Mouse (Mus musculus) heart, embryonic 10.5 days (tissue): ENCODE results near the gene Fibp. TPM values are rescaled to one million over a fixed set of nuclear protein-coding genes. Genes with fewer than 3 reads are reported as not detected.
"Not testable (repeated sequence)": the region's sequence is repeated elsewhere in the genome, so short reads cannot be mapped to it uniquely, and the experiment has no call there.

Source experiments
- DNase-seq: peaks from one replicate; pipeline ENCODE4 v3.0.0-alpha.2; 2017; ENCODE audit warnings: low spot score
- H3K27ac ChIP-seq: fragments of 300-500 bp; sonication (generic); 2 replicates; pipeline ENCODE4 v1.5.1; 2016; ENCODE audit warnings: mild to moderate bottlenecking
- H3K27me3 ChIP-seq: fragments of 300-500 bp; sonication (generic); 2 replicates; pipeline ENCODE4 v1.6.1; 2016; ENCODE audit warnings: mild to moderate bottlenecking; ENCODE audit not compliant: poor library complexity, insufficient read depth, severe bottlenecking
- H3K36me3 ChIP-seq: fragments of 300-500 bp; sonication (generic); 2 replicates; pipeline ENCODE4 v1.6.1; 2016; ENCODE audit warnings: mild to moderate bottlenecking, moderate library complexity
- H3K4me1 ChIP-seq: fragments of 300-500 bp; sonication (generic); 2 replicates; pipeline ENCODE4 v1.6.1; 2016; ENCODE audit warnings: mild to moderate bottlenecking
- H3K4me3 ChIP-seq: fragments of 300-500 bp; sonication (generic); 2 replicates; pipeline ENCODE4 v1.5.1; 2016; ENCODE audit warnings: mild to moderate bottlenecking, moderate library complexity
- H3K9me3 ChIP-seq: fragments of 300-500 bp; sonication (generic); 2 replicates; pipeline ENCODE4 v1.6.1; 2016; ENCODE audit warnings: mild to moderate bottlenecking, moderate library complexity
- WGBS: fragments of 180-500 bp; shearing (Covaris S2); methylation state at CpG from one replicate; pipeline ENCODE4 v1.1.7; 2016; 5-methylcytosine and 5-hydroxymethylcytosine counted together
- polyA plus RNA-seq: library from polyadenylated mRNA; unstranded; fragments of >200 nt; fragmentation: Nextera tagmentation; extraction: Ambion mirVana; gene quantifications from 2 replicates; pipeline ENCODE4 v1.2.1, GENCODE M21; 2016

The Fibp gene
- polyA plus RNA-seq, 1 experiment from 2014 or later: 87.9 TPM

- DNase-seq: peak; percentile 100
- Histone ChIP-seq H3K9me3 (no peaks in the 10 kb centered on the region), H3K36me3 (peaks cover 50% of the 10 kb centered on the region), H3K4me3 (peak overlapping the region; percentile 68), H3K27ac (peak overlapping the region; percentile 97), H3K4me1 (peaks cover 43% of the 10 kb centered on the region), H3K27me3 (no peaks in the 10 kb centered on the region)
- under 1% methylated on average over 26 of the region's 26 CpGs for WGBS
These were observed 28.6 kb downstream of the Fibp start for GRCm38 (mm10) chr19:5488878-5489571.

DNA sequence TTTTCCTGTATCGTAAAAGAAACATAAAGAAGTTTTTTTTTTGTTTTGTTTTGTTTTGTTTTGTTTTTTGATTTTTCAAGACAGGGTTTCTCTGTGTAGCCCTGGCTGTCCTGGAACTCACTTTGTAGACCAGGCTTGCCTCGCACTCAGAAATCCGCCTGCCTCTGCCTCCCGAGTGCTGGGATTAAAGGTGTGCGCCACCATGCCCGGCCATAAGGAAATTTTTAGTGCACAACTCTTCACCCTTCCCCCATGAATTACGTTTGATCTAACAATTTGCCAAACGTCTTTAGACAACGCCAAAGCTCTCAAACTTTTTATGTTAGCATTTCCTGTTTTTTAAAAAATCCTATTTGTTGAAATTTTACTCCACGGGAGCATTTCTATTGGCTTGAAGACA is 29.3 kb downstream of the Fibp start:
- not testable (repeated sequence) for H3K9me3 ChIP-seq, DNase-seq, H3K27me3 ChIP-seq
- peaks cover 45% of the 10 kb centered on the region for H3K4me1 ChIP-seq
- H3K36me3 ChIP-seq: peaks cover 49% of the 10 kb centered on the region
- WGBS: 51% methylated on average over 10 of the region's 10 CpGs
- H3K4me3 ChIP-seq: peak overlapping the region; percentile 86
- H3K27ac ChIP-seq: peak overlapping the region; percentile 97

- peaks cover 47% of the 10 kb centered on the region for H3K36me3 ChIP-seq
- H3K27me3 ChIP-seq: no peaks in the 10 kb centered on the region
- H3K4me3 ChIP-seq: peak within 1 kb of the TSS; percentile 86
- peak within 1 kb of the TSS; percentile 97 for H3K27ac ChIP-seq
- peak; percentile 98 for DNase-seq
- peaks cover 45% of the 10 kb centered on the region for H3K4me1 ChIP-seq
- no peaks in the 10 kb centered on the region for H3K9me3 ChIP-seq
- WGBS: under 1% methylated on average over 61 of the region's 62 CpGs
These were observed 30.0 kb downstream of the Fibp start, which contains the start of gene Cfl1 for GRCm38 (mm10) chr19:5490313-5490897. Cfl1 (plus strand) TSS chr19:5490455.

DNA sequence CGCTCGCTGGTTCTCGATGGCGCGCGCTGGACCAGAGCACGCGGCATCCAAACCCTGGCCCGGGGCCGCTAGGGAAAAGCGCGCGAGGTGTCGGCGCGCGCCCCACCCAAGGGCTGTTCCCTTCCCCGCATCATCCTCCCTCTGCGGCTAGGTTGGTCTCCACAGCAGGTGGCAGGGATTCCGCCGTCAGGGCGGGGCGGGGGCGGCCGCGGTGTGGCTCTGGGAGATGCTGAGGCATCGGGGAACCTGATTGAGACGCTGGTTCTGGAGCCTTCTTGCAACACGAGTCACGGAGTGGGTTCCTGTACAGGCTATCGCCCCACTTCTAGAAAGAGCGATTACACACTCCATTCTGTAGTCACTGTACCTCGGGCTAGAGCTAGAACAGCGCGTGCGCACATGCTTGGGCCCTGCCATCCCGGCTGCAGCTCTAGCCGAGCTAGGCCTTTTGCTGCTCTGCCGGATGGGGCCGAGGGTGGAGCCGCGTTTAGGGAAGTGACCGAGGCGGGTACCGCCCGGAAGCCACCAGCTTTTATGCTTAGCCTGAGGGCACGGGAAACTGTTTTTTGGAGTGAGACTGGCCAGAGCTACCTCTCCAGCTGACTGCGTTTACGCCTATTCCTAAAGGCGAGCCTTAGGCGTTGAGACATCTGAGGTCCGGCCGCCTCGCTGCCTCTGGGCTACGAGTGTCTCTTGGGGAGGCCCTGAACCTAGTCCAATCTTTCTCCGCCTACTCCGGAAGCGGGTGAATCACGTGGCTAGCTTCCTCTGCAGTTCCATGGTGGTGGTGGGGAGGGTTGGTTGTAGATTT is 30.7 kb downstream of the Fibp start:
- DNase-seq: peak; percentile 95
- H3K4me1 ChIP-seq: peaks cover 42% of the 10 kb centered on the region
- H3K27me3 ChIP-seq: no peaks in the 10 kb centered on the region
- under 1% methylated on average over 59 of the region's 59 CpGs for WGBS
- peak overlapping the region; percentile 97 for H3K27ac ChIP-seq
- H3K4me3 ChIP-seq: peak overlapping the region; percentile 86
- peaks cover 47% of the 10 kb centered on the region for H3K36me3 ChIP-seq
- no peaks in the 10 kb centered on the region for H3K9me3 ChIP-seq

- WGBS: 82% methylated on average over 4 of the region's 4 CpGs
- H3K9me3 ChIP-seq: no peaks in the 10 kb centered on the region
- H3K36me3 ChIP-seq: peaks cover 57% of the 10 kb centered on the region
- H3K27me3 ChIP-seq: no peaks in the 10 kb centered on the region
- H3K27ac ChIP-seq: no peak overlapping the region
- DNase-seq: no peak
- peaks cover 37% of the 10 kb centered on the region for H3K4me1 ChIP-seq
- no peak overlapping the region; the same call in 1 of the 2 replicates for H3K4me3 ChIP-seq
These were observed 32.2 kb downstream of the Fibp start for GRCm38 (mm10) chr19:5492641-5493040.

- H3K4me3 ChIP-seq, H3K27me3 ChIP-seq, H3K27ac ChIP-seq, DNase-seq, H3K9me3 ChIP-seq: not testable (repeated sequence)
- WGBS: 77% methylated on average over 9 of the region's 9 CpGs
- Histone ChIP-seq H3K4me1 (peaks cover 37% of the 10 kb centered on the region), H3K36me3 (peaks cover 64% of the 10 kb centered on the region)
These were observed 32.9 kb downstream of the Fibp start for GRCm38 (mm10) chr19:5493301-5493721.

GRCm38 (mm10) chr19:5494314-5494713 is 33.9 kb downstream of the Fibp start:
- Histone ChIP-seq H3K36me3 (peaks cover 65% of the 10 kb centered on the region), H3K4me1 (peaks cover 29% of the 10 kb centered on the region), H3K27me3 (no peaks in the 10 kb centered on the region), H3K4me3 (no peak overlapping the region), H3K27ac (no peak overlapping the region), H3K9me3 (no peaks in the 10 kb centered on the region)
- DNase-seq: no peak
- 85% methylated on average over 3 of the region's 3 CpGs for WGBS

DNA sequence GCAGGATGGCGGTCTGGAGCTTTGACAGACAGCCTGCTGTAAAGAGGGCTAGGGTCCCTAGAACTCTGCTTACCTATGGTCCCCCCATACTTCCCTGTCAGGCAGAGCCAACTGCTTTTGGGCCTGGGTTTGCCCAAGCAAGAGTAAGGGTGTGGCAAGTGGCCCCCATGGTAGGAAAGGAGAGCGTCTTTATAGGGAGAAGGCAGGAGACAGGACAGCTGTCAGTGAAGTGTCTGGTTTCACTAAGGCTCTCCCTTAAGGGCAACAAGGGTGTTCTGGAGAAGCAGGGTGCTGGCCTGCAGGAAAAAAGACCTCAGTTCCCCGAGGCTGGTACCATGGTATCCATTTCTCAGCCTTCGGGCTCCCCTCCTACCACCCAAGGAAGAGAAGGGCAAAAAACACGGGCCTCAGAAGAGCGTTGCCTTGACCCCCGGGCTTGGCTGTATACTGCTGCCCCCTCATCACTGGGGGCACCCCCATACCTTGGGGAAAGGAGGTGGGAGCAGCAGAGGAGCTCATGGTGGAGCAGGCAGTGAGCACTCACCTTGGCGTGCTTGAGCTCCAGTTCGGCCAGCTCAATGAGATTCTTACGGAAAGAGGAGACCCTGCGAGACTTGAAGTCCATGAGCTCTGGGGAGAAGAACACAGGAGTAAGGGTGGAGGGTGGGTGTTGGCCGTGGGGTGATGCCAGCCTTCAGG is 35.1 kb downstream of the Fibp start:
- no peak overlapping the region for H3K4me3 ChIP-seq
- H3K4me1 ChIP-seq: peaks cover 28% of the 10 kb centered on the region
- H3K27me3 ChIP-seq: no peaks in the 10 kb centered on the region
- H3K9me3 ChIP-seq: no peaks in the 10 kb centered on the region
- H3K27ac ChIP-seq: peak overlapping the region; percentile 10; the same call in 1 of the 2 replicates
- peaks cover 65% of the 10 kb centered on the region for H3K36me3 ChIP-seq
- WGBS: 79% methylated on average over 12 of the region's 12 CpGs
- DNase-seq: no peak

- H3K4me3 ChIP-seq: no peak overlapping the region
- H3K27me3 ChIP-seq: no peaks in the 10 kb centered on the region
- peaks cover 65% of the 10 kb centered on the region for H3K36me3 ChIP-seq
- DNase-seq: no peak
- H3K4me1 ChIP-seq: peaks cover 28% of the 10 kb centered on the region
- H3K9me3 ChIP-seq: no peaks in the 10 kb centered on the region
- WGBS: 87% methylated on average over 16 of the region's 16 CpGs
- no peak overlapping the region for H3K27ac ChIP-seq
These were observed 35.6 kb downstream of the Fibp start for GRCm38 (mm10) chr19:5496052-5496370.

DNA sequence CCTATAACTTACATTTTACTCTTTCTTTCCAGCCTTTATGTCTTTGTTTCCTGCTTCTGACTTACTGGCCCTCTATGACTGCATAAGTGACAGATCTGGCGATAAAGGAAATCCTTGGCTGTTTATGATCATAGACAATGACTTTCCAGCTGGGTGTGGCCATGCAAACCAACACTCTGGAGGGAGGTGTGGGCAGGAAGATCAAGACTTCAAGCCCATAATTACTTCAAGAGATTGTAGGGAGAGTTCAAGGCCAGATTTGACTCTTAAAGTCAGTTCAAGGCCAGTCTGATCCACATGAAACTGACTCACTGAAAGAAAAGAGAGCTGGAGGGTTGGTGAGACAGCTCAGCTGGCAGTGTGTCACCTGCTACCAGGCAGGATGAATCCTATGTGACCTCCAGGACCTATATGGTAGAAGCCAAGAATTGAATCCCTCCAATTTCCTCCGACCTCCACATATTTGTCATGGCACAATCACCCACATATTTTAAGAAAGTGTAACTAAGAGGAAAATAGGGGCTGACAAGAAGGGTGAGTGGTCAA is 40.0 kb downstream of the Fibp start:
- DNase-seq: no peak
- Histone ChIP-seq H3K27me3 (no peaks in the 10 kb centered on the region), H3K36me3 (peaks cover 38% of the 10 kb centered on the region), H3K4me1 (peaks cover 13% of the 10 kb centered on the region; the same call in 1 of the 2 replicates), H3K9me3 (no peaks in the 10 kb centered on the region), H3K4me3 (no peak overlapping the region), H3K27ac (no peak overlapping the region)
- 85% methylated on average over 2 of the region's 2 CpGs for WGBS

GRCm38 (mm10) chr19:5503687-5504086 is 43.3 kb downstream of the Fibp start, which contains the start of gene 1700020D05Rik:
1700020D05Rik (minus strand) TSS chr19:5503787.
- Histone ChIP-seq H3K9me3 (no peaks in the 10 kb centered on the region), H3K27me3 (no peaks in the 10 kb centered on the region), H3K27ac (no peak within 1 kb of the TSS), H3K36me3 (peaks cover 7% of the 10 kb centered on the region; the same call in 1 of the 2 replicates), H3K4me3 (no peak within 1 kb of the TSS), H3K4me1 (0 out of 2 replicates have a peak, but pooled peaks cover 6% of the 10 kb centered on the region)
- 57% methylated on average over 14 of the region's 17 CpGs for WGBS
- DNase-seq: no peak
